Mouse (Mus musculus): ENCODE data around the gene Olfr491. TPM values are rescaled to one million over a fixed set of nuclear protein-coding genes. Genes with fewer than 3 reads are reported as not detected.

The Olfr491 gene
- total RNA-seq (2023), result not detected

GRCm38 (mm10) chr7:108313151-108313550 is at the start of gene Olfr491:
Gene Olfr491 (plus strand): TSS chr7:108313451.

GRCm38 (mm10) chr7:108288834-108289233 is 24.4 kb upstream of the Olfr491 start, which contains the start of gene Olfr490:
Gene Olfr490 (minus strand): TSS chr7:108288934.

GRCm38 (mm10) chr7:108323574-108323973 is 10.3 kb downstream of the Olfr491 start, which contains the start of gene Olfr492:
Gene Olfr492 (minus strand): TSS chr7:108323674.

DNA sequence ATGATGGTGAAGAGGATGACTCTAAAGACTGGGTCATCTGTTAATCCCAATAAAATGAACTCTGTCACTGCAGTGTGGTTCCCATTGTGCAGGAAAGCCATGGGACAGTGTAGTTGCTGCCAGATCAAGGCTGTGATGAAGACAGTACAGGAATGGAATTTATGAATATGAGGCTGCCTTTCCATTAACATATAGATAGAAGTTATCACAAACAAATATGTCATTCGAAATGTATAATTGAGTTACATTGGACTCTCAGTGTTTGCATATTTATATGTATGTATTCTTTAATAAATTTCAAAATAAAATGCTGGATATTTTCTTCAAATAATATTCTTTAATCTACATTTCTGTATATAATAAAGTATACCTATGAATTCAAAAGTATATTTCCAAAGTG is 33.6 kb downstream of the Olfr491 start, which contains the start of gene Olfr493:
Gene Olfr493 (minus strand): TSS at position 101 of the 400 bp plus-strand sequence.

DNA sequence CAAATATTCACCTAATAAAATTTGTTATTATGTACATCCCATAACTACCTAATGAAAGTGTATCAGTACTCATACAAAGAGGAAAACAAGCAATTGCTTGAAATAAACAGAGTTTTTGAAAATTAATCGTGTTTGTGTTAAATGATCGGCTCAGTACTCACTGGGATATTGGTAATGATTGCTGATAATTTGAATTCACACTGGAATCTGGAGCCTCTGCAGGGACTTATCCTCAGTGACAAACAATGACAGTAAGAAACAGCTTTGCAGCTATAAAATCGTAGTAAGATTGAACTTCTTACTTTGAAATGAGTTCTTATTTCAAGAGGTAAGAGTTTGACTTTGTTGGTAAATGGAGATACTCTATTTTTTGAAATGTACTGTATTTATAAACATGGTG is 51.8 kb downstream of the Olfr491 start, which contains the start of gene Olfr494:
Gene Olfr494 (plus strand): TSS at position 301 of the 400 bp plus-strand sequence.

Other genes starting within 250 kb of the Olfr491 start
- gene Olfr480, start 246.1 kb upstream of the Olfr491 start, total RNA-seq (2023), result not detected
- gene Olfr481, start 233.6 kb upstream of the Olfr491 start, total RNA-seq (2023), result not detected
- 1 to 10 TPM; 1.5 to 2.4 TPM for gene Olfr482, start 215.9 kb upstream of the Olfr491 start, total RNA-seq (2023)
- not detected for gene Olfr483, start 212.6 kb upstream of the Olfr491 start, total RNA-seq (2023)
- not detected for gene Olfr484, start 186.0 kb upstream of the Olfr491 start, total RNA-seq (2023)
- not detected for gene Olfr485, start 153.6 kb upstream of the Olfr491 start, total RNA-seq (2023)
- gene Olfr486, start 140.7 kb upstream of the Olfr491 start, total RNA-seq (2023), result not detected
- gene Olfr487, start 98.8 kb upstream of the Olfr491 start, total RNA-seq (2023), result not detected
- gene Olfr488, start 55.1 kb upstream of the Olfr491 start, total RNA-seq (2023), result not detected
- not detected for gene Olfr490, start 24.5 kb upstream of the Olfr491 start, total RNA-seq (2023)
- not detected for gene Olfr492, start 10.2 kb downstream of the Olfr491 start, total RNA-seq (2023)
- not detected for gene Olfr493, start 33.5 kb downstream of the Olfr491 start, total RNA-seq (2023)
- not detected for gene Olfr494, start 51.9 kb downstream of the Olfr491 start, total RNA-seq (2023)
- not detected for gene Olfr495, start 79.7 kb downstream of the Olfr491 start, total RNA-seq (2023)
- gene Olfr497, start 107.0 kb downstream of the Olfr491 start, total RNA-seq (2023), result not detected
- not detected for gene Olfr498, start 151.9 kb downstream of the Olfr491 start, total RNA-seq (2023)
- gene Olfr502, start 211.6 kb downstream of the Olfr491 start, total RNA-seq (2023), result not detected
- gene Olfr503, start 231.1 kb downstream of the Olfr491 start, total RNA-seq (2023), result not detected